Mouse (Mus musculus): ENCODE data around the gene Gm765. TPM values are rescaled to one million over a fixed set of nuclear protein-coding genes. Genes with fewer than 3 reads are reported as not detected.

The Gm765 gene
- total RNA-seq, 2 experiments from 2014 or later = 0.92 to 1.4 TPM

DNA sequence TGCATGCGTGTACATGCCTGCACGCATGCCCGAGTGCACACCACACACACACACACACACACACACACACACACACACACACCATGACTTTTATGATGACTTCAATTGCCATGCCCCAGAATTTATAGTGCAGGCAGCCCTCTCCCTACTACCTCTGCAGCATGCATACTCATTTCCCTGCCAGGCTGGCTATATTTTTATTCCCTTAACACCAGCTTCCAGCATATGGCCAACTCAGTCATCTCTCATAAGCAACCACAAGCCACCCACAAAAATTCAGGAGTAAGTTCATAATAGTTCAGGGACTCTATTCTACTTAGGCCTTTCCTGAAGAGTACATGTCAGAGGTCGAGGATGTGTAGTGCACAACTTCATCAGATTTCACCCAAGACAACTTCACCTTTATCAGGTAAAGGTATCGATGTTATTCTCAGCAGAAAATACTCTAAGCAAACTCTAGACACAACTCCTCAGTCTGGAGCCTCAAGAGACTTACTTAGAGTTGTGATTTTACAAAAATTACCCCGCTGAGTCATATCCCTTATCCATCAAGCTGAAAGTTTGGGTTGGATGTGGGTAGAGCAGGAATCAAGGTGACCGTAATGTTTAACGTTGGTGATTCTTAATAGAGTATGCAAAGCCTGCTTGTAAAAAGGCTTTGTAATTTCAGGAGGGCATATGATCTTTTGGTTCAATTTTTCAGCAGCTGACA is 101.8 kb downstream of the Gm765 start:
- intact Hi-C loops (cut with DNase I) = no loop called here
- peak; percentile 27 to 92 for DNase-seq (ENCODE audit: low spot score in 2 of 2)

DNA sequence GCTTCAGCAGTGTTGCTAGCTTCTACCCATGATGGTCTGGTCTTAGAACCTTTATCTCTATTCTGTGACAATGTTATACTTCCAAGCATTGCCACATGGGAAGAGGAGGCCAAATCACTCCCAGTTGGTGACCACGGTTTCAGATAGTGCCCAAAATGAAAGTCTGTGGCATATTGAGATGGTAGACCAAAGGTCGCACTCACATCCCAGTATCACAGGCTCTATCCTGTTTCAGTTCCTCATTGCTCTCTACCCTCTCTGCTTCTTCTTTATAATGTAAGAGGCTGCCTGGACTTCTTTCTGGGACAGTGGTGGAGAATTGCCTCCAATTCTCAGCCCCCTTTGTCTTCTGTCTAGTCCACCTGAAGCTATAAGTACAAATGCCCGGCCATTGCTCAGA is 108.5 kb downstream of the Gm765 start:
- no peak for DNase-seq (ENCODE audit: low spot score in 2 of 2)
- intact Hi-C loops (cut with DNase I) = no loop called here

DNA sequence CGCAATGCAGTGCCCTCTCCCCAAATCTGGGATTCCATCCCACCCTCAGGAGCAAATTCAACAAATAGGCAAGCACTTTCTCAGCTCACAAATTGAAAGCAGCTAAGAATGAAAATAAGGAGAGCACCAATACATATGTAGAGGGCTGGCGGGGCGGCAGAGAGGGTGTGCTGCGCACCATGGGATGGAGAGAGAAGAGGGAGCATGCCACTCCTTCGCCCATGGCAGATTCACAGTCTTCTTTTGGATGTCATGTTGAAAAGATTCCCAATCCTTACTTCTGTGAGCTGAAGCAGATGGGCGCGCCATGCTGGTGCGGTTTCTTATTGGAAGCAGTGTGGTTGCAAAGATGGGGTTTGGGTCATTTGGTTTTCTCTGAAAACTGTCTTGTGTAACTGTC is 118.6 kb downstream of the Gm765 start:
- no peak for DNase-seq (ENCODE audit: low spot score in 2 of 2)
- intact Hi-C loops (cut with DNase I) = no loop called here

GRCm38 (mm10) chr6:98221970-98222369 is 120.6 kb downstream of the Gm765 start:
- peak; percentile 29 to 68 for DNase-seq (ENCODE audit: low spot score in 2 of 2)
- intact Hi-C loops (cut with DNase I) = no loop called here

GRCm38 (mm10) chr6:98212225-98212624 is 130.3 kb downstream of the Gm765 start:
- intact Hi-C loops (cut with DNase I) = no loop called here
- peak in 1 of 2 experiments; percentile 63 for DNase-seq (ENCODE audit: low spot score in 2 of 2)

DNA sequence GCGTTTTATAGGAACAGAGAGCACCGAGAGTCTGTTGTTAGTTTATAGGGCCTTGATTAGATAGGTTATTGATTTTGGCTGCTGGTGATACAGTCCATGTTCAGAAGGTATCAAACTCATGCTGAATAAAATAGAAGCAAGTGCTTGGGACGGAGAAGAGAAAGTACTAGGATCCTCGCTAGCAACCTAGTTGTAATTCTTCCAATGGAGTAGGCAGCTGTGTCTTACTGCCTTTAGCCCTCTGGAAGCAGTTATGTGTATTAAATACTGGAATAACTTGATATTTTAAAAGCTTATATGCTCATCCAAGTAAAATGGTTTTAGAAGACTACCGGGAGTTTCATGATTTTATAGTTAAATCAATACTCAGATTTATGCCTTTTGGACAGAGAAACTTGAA is 132.3 kb downstream of the Gm765 start:
- intact Hi-C loops (cut with DNase I) = no loop called here
- DNase-seq (ENCODE audit: low spot score in 2 of 2) = no peak

GRCm38 (mm10) chr6:98208051-98208450 is 134.5 kb downstream of the Gm765 start:
- intact Hi-C loops (cut with DNase I) = no loop called here
- no peak for DNase-seq (ENCODE audit: low spot score in 2 of 2)

- intact Hi-C loops (cut with DNase I) = no loop called here
Observed at GRCm38 (mm10) chr6:98198706-98199105, 143.8 kb downstream of the Gm765 start.

GRCm38 (mm10) chr6:98190745-98191442 is 151.7 kb downstream of the Gm765 start:
- intact Hi-C loops (cut with DNase I) = no loop called here
- DNase-seq (ENCODE audit: low spot score in 2 of 2) = no peak

More at GRCm38 (mm10) chr6:98198706-98199105, 143.8 kb downstream of the Gm765 start:
- DNase-seq (ENCODE audit: low spot score in 2 of 2) = no peak

All from left cerebral cortex, postnatal 25 days (tissue).